Mouse (Mus musculus) embryonic facial prominence, embryonic 14.5 days (tissue): ENCODE data around the gene Nhp2. TPM values are rescaled to one million over a fixed set of nuclear protein-coding genes. Genes with fewer than 3 reads are reported as not detected.
"Not testable (repeated sequence)": the region's sequence is repeated elsewhere in the genome, so short reads cannot be mapped to it uniquely, and the experiment has no call there.

Experiments
- ATAC-seq: fragments of 200-750 bp; cut with Nextera tagmentation; 2 replicates; pipeline ENCODE4 v1.8.0; 2017; ENCODE audit warnings: low read depth, moderate number of reproducible peaks, moderate TSS enrichment
- DNase-seq: peaks from one replicate; pipeline ENCODE4 v3.0.0-alpha.2; 2015; ENCODE audit warnings: low spot score
- H3K27ac ChIP-seq: fragments of 300-500 bp; sonication (generic); replicated peaks from 2 replicates; pipeline ENCODE4 v1.5.1; 2014; ENCODE audit warnings: low read depth, mild to moderate bottlenecking, low read length, moderate library complexity
- H3K27me3 ChIP-seq: fragments of 300-500 bp; sonication (generic); replicated peaks from 2 replicates; pipeline ENCODE4 v1.6.1; 2014; ENCODE audit warnings: low read length; ENCODE audit not compliant: control insufficient read depth, insufficient read depth
- H3K36me3 ChIP-seq: fragments of 300-500 bp; sonication (generic); 2 replicates; pipeline ENCODE4 v1.6.1; 2014; ENCODE audit warnings: low read length, mixed read lengths; ENCODE audit not compliant: control insufficient read depth, insufficient read depth
- H3K4me1 ChIP-seq: fragments of 300-500 bp; sonication (generic); 2 replicates; pipeline ENCODE4 v1.6.1; 2014; ENCODE audit warnings: antibody characterized with exemption, low read length; ENCODE audit not compliant: control insufficient read depth, insufficient read depth
- H3K4me2 ChIP-seq: fragments of 300-500 bp; sonication (generic); 2 replicates; pipeline ENCODE4 v1.6.1; 2014; ENCODE audit warnings: low read depth, mild to moderate bottlenecking, low read length, moderate library complexity, mixed read lengths
- H3K4me3 ChIP-seq: fragments of 300-500 bp; sonication (generic); 2 replicates; pipeline ENCODE4 v1.5.1; 2014; ENCODE audit warnings: low read depth, mild to moderate bottlenecking, low read length
- H3K9ac ChIP-seq: fragments of 300-500 bp; sonication (generic); 2 replicates; pipeline ENCODE4 v1.6.1; 2014; ENCODE audit warnings: low read depth, mild to moderate bottlenecking, low read length, moderate library complexity, mixed read lengths
- H3K9me3 ChIP-seq: fragments of 300-500 bp; sonication (generic); 2 replicates; pipeline ENCODE4 v1.6.1; 2016; ENCODE audit warnings: low read length; ENCODE audit not compliant: control insufficient read depth
- whole genome bisulfite sequencing: fragments of 180-500 bp; shearing (Covaris S2); extraction: QIAGEN DNeasy Blood & Tissue Kit; methylation state at CpG from one replicate; pipeline ENCODE4 v1.1.7; 2014; 5-methylcytosine and 5-hydroxymethylcytosine counted together
- polyA plus RNA-seq: library from polyadenylated mRNA; unstranded; fragments of >200 nt; fragmentation: Nextera tagmentation; extraction: Ambion mirVana; gene quantifications from 2 replicates; pipeline ENCODE4 v1.2.1, GENCODE M21; 2014

Nhp2 gene
- polyA plus RNA-seq, 1 experiment from 2014 or later, result 158 TPM

- Histone ChIP-seq H3K9ac (no peak overlapping the region), H3K36me3 (no peaks in the 10 kb centered on the region), H3K27ac (no peak overlapping the region), H3K4me2 (no peak overlapping the region), H3K4me1 (peaks cover 12% of the 10 kb centered on the region; the same call in 1 of the 2 replicates), H3K27me3 (no peaks in the 10 kb centered on the region), H3K4me3 (no peak overlapping the region), H3K9me3 (no peaks in the 10 kb centered on the region)
- DNase-seq, result no peak
- ATAC-seq, result no peak
- 75% methylated on average over 8 of the region's 8 CpGs for WGBS
Measured at GRCm38 (mm10) chr11:51614256-51614655, 5.3 kb upstream of the Nhp2 start.

GRCm38 (mm10) chr11:51615129-51615528 lies 4.4 kb upstream of the Nhp2 start:
- peak overlapping the region; percentile 40 for H3K4me3 ChIP-seq
- H3K27ac ChIP-seq, result peak overlapping the region; percentile 87
- no peaks in the 10 kb centered on the region for H3K27me3 ChIP-seq
- peak overlapping the region; percentile 66 for H3K9ac ChIP-seq
- peaks cover 12% of the 10 kb centered on the region; the same call in 1 of the 2 replicates for H3K4me1 ChIP-seq
- DNase-seq (peak; percentile 79), ATAC-seq (no peak)
- H3K4me2 ChIP-seq, result peak overlapping the region; percentile 74
- no peaks in the 10 kb centered on the region for H3K9me3 ChIP-seq
- 22% methylated on average over 7 of the region's 7 CpGs for WGBS
- H3K36me3 ChIP-seq, result no peaks in the 10 kb centered on the region

DNA sequence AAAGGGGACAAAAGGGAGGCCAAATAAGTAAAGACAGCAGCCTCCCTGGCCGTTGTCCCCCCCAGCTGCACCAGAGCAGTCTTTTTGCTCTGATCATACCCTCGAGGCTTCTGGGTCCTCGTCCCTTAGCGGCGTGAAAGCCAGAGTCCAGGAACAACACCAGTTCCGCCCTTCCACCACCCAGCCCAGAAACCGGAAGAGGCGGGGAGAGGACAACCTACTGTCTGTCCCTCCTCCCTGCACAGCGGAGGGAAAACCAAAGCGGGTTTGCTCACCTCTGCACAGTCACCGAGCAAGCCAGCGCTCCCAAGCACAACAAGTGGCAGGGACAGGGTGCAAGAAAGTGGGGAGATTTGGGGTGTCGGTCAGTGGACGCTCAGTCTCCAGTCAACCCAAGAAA lies 3.9 kb upstream of the Nhp2 start:
- DNase-seq, result peak; percentile 87
- peak overlapping the region; percentile 40 for H3K4me3 ChIP-seq
- H3K9me3 ChIP-seq, result no peaks in the 10 kb centered on the region
- H3K27ac ChIP-seq, result peak overlapping the region; percentile 87
- H3K27me3 ChIP-seq, result no peaks in the 10 kb centered on the region
- ATAC-seq, result peak; percentile 75
- whole genome bisulfite sequencing, result 1% methylated on average over 13 of the region's 14 CpGs
- H3K4me2 ChIP-seq, result peak overlapping the region; percentile 74
- peak overlapping the region; percentile 66 for H3K9ac ChIP-seq
- peaks cover 15% of the 10 kb centered on the region for H3K4me1 ChIP-seq
- no peaks in the 10 kb centered on the region for H3K36me3 ChIP-seq

- Histone ChIP-seq H3K27ac (peak overlapping the region; percentile 87; the same call in 1 of the 2 replicates), H3K4me3 (0 out of 2 replicates have a peak overlapping the region, but pooled peaks have one; percentile 40)
Measured at GRCm38 (mm10) chr11:51616113-51616512, 3.4 kb upstream of the Nhp2 start.

GRCm38 (mm10) chr11:51617693-51618092 lies 1.8 kb upstream of the Nhp2 start:
- Histone ChIP-seq H3K4me1 (peaks cover 19% of the 10 kb centered on the region), H3K36me3 (peaks cover 13% of the 10 kb centered on the region), H3K4me2 (no peak overlapping the region), H3K9me3 (no peaks in the 10 kb centered on the region), H3K9ac (no peak overlapping the region), H3K4me3 (no peak overlapping the region), H3K27me3 (no peaks in the 10 kb centered on the region), H3K27ac (no peak overlapping the region)
- DNase-seq (peak; percentile 83), ATAC-seq (no peak)
- 5% methylated on average over 4 of the region's 4 CpGs for WGBS

More at GRCm38 (mm10) chr11:51616113-51616512, 3.4 kb upstream of the Nhp2 start:
- not testable (repeated sequence) for DNase-seq, H3K9me3 ChIP-seq, ATAC-seq, H3K36me3 ChIP-seq, H3K27me3 ChIP-seq
- Histone ChIP-seq H3K4me2 (peak overlapping the region; percentile 74), H3K4me1 (peaks cover 19% of the 10 kb centered on the region), H3K9ac (peak overlapping the region; percentile 66)
- 97% methylated on average over 7 of the region's 7 CpGs for WGBS

GRCm38 (mm10) chr11:51618894-51619408 lies 584 bp upstream of the Nhp2 start:
- peak overlapping the region; percentile 77 for H3K4me2 ChIP-seq
- no peak overlapping the region for H3K27ac ChIP-seq
- WGBS, result 54% methylated on average over 8 of the region's 8 CpGs
- H3K9ac ChIP-seq, result peak overlapping the region; percentile 36; the same call in 1 of the 2 replicates
- peak; percentile 8; the same call in 1 of the 2 replicates for ATAC-seq
- peaks cover 19% of the 10 kb centered on the region for H3K4me1 ChIP-seq
- H3K9me3 ChIP-seq, result no peaks in the 10 kb centered on the region
- peak overlapping the region; percentile 58 for H3K4me3 ChIP-seq
- no peak for DNase-seq
- H3K36me3 ChIP-seq, result peaks cover 25% of the 10 kb centered on the region
- no peaks in the 10 kb centered on the region for H3K27me3 ChIP-seq

DNA sequence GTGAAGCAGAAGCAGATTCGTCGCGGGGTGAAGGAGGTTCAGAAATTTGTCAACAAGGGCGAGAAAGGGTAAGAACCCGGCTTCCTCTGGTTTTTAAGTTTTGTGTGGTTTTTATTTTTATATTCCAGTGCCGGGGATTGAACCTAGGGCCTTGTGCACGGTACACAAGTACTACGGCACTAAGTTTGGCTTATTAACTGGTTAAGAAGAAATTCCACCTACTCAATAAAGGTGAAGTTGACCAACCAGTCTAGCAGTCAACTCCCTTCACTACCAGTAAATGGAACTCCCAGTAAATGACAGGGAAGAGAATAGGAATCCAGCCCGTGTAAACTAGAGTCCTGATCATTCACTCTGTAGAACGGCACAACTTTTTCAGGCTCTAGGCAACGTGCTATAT lies 549 bp downstream of the Nhp2 start:
- Histone ChIP-seq H3K4me3 (peak overlapping the region; percentile 58), H3K36me3 (peaks cover 37% of the 10 kb centered on the region), H3K27me3 (no peaks in the 10 kb centered on the region), H3K9me3 (no peaks in the 10 kb centered on the region), H3K9ac (peak overlapping the region; percentile 71), H3K4me2 (peak overlapping the region; percentile 77), H3K27ac (0 out of 2 replicates have a peak overlapping the region, but pooled peaks have one; percentile 10), H3K4me1 (peaks cover 15% of the 10 kb centered on the region)
- ATAC-seq (no peak), DNase-seq (no peak)
- WGBS, result under 1% methylated on average over 11 of the region's 11 CpGs

- H3K4me1 ChIP-seq, result peaks cover 8% of the 10 kb centered on the region
- 97% methylated on average over 2 of the region's 2 CpGs for WGBS
- no peak overlapping the region for H3K4me2 ChIP-seq
- no peaks in the 10 kb centered on the region for H3K9me3 ChIP-seq
- ATAC-seq, result no peak
- H3K27ac ChIP-seq, result no peak overlapping the region
- H3K4me3 ChIP-seq, result no peak overlapping the region
- DNase-seq, result no peak
- H3K27me3 ChIP-seq, result no peaks in the 10 kb centered on the region
- H3K36me3 ChIP-seq, result peaks cover 53% of the 10 kb centered on the region
- no peak overlapping the region for H3K9ac ChIP-seq
Measured at GRCm38 (mm10) chr11:51621776-51622175, 2.2 kb downstream of the Nhp2 start.

DNA sequence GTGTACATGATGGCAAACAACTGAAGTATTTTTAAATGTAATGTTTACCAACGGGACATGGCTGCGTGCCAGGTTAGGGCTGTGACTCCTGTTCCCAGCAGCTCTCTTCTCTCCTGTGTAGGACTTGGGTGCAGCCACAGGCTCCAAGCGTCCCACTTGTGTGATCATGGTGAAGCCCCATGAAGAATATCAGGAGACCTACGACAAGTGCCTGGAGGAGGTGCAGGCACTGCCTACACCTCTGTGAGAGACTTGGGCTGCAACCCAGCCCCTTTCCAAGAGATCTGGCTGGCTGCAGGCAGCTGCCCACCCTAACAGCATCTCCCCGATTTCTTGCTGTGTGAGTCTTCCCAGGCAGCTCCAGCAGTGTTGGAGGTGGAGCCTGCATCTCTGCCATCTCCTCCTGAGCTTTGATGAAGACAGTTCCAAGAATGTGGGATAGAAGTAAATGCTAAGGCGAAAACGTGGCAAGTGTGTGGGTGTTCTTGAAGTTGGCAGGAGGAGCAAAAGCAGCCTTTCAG lies 3.5 kb downstream of the Nhp2 start:
- H3K36me3 ChIP-seq, result peaks cover 65% of the 10 kb centered on the region
- 88% methylated on average over 7 of the region's 7 CpGs for WGBS
- no peak for DNase-seq

More for the DNA sequence above, 3.5 kb downstream of the Nhp2 start:
- no peak overlapping the region for H3K27ac ChIP-seq
- H3K4me3 ChIP-seq, result no peak overlapping the region
- no peaks in the 10 kb centered on the region for H3K27me3 ChIP-seq
- H3K4me1 ChIP-seq, result peaks cover 8% of the 10 kb centered on the region
- no peaks in the 10 kb centered on the region for H3K9me3 ChIP-seq
- H3K9ac ChIP-seq, result no peak overlapping the region
- H3K4me2 ChIP-seq, result no peak overlapping the region
- ATAC-seq, result no peak
